1 mouse cellular context compared by ENCODE assay signal in genomic region chr19:60872272-60872671, GRCm38 (mm10).
TF ChIP-seq lines count a peak whose summit lies in the region.

No protein-coding gene starts in this region.

TF ChIP-seq in CH12.LX, 34 proteins besides CTCF, POLR2A, EP300 and RAD21 (continued from another document):
- no peak for TF ChIP-seq JUN (IDR thresholded peaks at IDR 0.05; ENCODE audit: insufficient read depth, low read depth, low read length)
- no peak for TF ChIP-seq ZMIZ1 (IDR thresholded peaks at IDR 0.05; ENCODE audit: low read depth, low read length)
- TF ChIP-seq TBP (conservative IDR thresholded peaks at IDR 0.05; ENCODE audit: low read depth, low read length), result no peak
